Mouse (Mus musculus): Measurements from ENCODE around the gene Ndst4.

Gene Ndst4

DNA sequence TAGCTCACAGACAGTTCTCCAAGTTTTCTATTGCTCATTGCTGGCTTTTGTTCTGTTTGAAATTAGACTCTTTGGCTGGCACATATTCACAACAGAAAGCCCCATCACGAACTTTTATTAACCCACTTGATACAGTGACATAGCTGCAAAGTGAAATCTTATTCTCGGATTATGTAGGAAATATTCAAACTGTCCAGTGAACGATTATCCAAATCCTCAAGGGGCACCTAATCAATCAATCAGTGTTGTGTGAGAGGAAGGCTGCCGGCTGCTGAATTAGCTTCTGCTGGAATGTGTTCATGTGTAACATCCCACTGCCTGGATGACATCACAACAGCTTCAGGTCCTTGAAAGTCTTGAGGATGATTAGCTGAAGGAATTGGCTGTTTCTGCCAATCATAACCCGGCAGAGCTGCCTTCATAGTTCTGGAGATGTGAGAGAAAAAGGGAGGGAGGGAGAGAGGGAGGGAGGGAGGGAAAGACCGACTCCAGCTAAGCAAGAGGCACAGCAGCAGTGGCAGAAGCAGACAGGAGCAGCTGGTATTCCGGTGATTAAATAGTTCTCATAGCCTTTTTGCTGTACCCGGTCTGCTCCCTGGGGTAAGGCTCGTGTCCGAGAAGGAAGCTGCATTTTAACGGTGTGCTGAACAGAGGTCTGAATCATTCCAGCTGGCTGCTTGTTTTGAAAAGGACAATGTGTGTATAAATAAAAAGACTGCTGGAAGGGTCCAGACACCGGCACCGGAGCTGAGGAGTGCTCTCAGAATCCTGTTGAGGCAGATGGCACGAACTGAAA, at the start of gene Ndst4:
Ndst4 (plus strand) TSS at position 476 of the 796 bp plus-strand sequence.
- DNase-seq (ENCODE audit: low spot score), result peak; percentile 75

DNA sequence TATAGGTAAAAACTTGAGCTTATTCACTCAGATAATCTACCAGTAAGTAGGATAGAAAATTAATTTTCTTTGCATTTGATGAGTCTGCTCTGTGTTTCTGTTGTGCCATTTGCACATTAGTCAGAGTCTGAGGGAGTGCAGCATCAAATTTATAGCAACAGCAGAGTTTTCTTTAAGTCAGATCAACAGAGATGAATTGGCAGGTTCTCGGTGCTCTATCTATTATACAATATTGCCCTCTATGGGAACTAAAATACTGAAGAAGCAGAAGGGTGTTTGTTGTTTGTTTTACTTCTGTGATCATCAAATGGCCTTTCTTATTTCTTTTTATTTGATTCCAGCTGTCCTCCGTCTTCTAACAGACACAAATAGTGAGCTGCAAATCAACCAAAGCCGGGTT, 6.4 kb upstream of the Ndst4 start:
- DNase-seq (ENCODE audit: low spot score), result no peak

DNA sequence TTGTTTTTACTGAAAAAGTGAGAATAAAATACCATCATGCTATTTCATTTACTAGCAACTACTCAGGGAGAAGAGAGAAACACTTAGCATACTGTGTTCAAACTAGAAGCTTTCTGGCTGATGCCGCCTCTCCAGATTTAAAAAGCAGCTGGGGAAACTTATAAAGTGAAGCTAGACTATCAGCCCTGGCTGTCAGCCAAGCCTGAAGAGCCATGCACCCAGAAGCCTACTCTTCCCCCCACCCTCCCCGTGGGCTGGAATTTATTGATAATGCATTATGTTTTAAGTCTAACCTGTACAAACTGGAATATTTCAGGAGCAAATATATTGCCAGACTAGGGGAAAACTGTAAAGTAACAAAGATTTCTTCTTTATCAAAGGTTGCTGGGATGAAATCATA, 2.6 kb downstream of the Ndst4 start:
- DNase-seq (ENCODE audit: low spot score), result no peak

DNA sequence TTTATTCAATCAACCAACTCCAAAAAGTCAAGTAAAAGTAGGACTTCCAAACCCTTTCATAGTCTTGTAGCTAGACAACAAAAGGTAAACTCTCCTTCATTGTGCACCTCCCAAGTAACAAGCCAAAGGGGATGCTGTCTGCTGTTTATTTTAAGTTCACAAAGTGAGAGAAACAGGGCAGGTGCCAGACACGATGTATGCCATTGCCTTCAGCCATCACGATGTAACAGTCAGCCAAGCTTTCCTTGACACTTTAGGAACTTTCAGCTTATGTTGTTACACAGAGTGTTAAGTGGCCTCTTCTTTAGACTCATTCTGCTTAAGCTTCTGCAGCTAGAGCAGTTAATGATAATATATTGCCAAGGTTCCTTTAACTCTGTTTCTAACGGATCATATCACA, 3.1 kb downstream of the Ndst4 start:
- no peak for DNase-seq (ENCODE audit: low spot score)

DNA sequence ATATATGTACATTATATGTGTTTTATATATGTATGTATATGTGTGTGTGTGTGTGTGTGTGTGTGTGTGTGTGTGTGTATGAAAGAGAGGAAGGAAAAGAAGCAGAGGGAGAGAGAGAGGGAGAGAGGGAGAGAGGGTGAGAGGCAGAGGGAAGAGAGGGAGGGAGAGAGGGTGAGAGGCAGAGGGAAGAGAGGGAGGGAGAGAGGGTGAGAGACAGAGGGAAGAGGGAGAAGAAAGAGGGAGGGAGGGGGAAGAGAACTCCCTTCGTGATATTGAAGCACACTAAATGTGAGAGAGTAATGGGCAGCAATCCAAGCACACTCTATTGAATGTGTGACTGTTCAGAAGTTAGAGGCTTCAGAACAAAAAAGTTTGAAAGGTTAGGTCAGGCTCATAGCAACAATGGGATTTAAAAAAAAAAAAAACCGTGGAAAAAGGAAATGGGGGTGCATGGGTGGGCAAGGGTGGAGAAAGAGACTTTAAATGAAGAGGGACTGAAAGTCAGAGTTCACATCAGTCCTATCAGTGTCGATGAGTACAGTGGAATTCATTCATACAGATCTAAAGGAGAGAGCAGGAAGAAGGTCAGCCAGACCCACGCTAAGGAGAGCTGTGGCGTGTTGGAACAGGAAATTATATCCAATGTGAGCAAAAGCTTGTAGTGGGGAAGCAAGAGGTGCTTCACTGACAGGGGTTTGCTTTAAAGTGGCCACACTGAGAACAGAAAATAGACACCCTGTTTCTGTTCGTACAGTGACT, 63.2 kb downstream of the Ndst4 start:
- no peak for DNase-seq (ENCODE audit: low spot score)

DNA sequence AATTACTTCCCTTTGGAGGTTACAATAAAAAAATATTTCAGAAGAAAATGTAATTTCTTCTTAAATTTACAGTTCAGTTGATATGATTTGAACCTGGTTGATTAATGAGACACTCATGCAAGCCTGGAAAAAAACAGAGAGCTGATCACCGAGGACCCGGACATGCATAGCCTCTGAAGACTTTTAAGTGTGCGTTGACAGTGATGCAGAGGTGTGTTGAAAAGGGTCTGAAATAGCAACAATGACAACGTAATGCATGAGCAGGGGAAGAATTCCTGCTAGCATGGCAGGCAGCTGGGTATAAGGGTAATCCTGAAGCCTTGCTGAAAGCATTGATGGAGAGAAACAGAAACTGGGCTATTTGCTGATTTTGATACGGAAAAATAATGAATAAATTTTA, 106.2 kb downstream of the Ndst4 start:
- DNase-seq (ENCODE audit: low spot score), result no peak

DNA sequence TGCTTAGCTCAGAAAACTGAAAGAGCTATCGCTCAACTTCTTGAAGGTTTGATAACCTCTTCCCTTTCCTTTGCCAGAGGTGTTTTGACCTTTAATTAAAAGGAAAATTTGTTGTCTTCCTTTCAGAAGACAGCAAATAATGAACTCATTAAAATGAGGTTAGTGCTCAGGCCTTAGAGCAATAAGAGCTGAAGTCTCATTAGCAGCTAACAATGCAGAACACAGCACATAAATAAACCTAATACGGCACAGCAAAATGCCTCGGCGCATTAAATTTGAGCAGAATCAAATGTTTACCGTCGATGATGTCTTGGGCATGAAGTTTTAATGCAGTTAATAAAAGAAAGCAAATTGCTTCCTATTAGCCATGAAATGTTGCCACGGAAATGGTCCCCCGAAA, 129.5 kb downstream of the Ndst4 start:
- no peak for DNase-seq (ENCODE audit: low spot score)

DNA sequence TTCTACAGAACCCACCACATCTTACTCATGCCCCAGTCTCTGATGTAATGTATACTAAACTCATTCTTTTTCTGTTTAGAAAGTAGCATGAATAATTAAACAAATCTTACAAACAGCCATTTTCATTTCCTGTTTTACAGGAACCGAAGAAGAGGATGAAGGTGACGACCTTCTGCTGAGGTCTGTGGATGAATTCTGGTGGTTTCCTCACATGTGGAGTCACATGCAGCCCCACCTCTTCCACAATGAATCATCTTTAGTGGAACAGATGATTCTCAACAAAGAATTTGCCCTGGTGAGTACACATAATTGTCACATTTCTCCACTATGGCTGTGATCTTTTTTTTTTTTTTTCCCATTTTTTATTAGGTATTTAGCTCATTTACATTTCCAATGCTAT, 166.7 kb downstream of the Ndst4 start:
- no peak for DNase-seq (ENCODE audit: low spot score)

DNA sequence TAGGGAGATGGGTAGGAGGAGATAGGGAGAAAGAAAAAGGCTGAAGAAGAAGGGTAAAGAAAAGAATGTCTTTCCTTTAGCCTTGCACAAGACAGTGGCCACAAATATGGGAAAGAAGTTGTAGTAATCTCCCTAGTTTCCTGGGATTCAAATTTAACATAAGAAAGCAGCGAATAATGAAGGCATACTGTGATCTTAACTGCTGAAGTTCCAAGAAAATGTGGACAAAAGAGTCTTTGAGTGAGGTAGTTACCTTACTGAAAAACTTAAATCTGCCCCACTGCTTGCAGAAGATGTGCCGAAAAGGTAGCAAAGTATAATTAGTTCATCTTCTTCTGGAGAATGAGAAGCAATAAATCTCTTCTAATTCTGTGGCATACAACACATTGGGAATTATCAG, 228.4 kb downstream of the Ndst4 start:
- DNase-seq (ENCODE audit: low spot score), result no peak

DNA sequence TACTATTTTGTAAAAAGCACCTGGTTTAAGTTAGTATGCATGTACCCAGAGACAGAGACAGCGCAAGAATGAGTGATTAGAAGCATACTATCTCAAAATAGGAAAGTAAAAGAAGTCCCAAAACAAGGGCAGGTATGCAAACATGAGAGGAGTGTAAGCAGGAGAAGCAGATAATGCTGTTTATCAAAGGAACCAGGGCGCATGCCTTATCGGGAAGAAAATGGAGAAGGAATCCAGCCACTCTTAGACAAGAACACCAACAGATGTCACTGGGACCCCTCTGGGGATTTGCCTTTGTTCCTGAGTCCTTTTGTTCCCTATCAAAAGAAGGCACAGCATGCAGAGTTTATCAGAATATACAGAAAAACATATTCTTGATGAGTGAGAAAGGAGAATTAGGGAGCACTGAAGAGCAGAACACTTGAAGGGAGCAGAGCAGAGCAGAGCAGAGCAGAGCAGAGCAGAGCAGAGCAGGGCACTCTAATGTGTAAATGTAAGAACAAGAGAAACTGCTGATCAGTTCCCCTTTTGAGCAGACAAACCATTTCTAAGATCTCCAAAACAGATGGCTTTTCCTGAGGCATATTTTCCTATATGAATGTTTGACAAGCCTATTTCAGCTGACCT, 251.2 kb downstream of the Ndst4 start:
- DNase-seq (ENCODE audit: low spot score), result peak; percentile 15

DNA sequence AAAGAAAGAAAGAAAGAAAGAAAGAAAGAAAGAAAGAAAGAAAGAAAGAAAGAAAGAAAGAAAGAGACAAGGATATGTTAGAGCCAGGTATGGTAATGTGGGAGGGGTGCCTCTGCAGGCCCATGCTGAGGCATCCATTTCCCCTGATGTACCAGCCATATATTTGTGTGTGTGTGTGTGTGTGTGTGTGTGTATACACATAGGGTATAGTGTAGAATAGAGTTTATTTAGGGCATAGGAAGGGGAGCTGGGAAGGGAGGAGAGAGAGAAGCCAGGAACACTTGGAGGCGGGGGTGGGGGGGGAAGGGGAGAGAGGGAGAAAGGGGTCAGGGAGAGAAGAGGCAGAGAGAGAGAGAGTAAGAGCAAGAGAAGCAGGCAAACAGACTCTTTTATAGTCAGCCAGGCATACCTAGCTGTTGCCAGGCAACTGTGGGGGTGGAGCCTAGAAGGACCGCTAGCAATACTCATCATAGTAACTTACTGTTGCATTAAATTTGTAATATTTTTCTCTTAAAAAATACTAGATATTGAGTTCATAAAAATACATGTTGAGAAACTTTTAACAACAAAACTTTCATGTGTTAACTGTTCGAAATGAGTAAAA, 256.3 kb downstream of the Ndst4 start:
- peak; percentile 37 for DNase-seq (ENCODE audit: low spot score)

DNA sequence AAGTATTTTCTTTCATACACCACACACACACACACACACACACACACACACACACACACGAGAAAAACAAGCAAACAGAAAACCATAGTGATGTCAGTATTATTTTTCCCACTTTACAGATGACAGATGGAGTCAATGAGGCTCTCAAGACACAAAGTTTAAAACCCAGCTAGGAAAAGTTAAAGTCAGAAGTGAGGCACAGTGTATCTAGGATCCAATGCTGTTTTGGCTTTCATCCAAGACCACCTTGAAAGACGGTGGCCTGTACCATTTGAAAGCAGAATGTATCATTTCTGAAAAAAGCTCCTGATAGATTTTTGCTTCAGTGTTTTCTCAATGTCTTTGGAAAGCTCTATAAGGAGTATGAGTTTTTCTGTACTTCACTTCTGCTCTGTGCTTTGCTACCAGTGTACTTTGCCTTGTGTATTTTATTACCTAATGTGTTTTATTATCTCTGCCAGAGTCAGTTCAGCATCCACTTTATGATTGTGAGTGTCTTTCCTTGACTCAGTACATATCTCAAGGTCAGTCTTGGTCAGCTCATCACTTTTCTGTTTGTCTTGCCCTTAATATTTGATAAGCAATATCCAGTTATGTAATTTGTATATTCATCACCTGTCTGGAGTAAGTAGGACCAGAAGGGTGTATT, 257.1 kb downstream of the Ndst4 start:
- no peak for DNase-seq (ENCODE audit: low spot score)

DNA sequence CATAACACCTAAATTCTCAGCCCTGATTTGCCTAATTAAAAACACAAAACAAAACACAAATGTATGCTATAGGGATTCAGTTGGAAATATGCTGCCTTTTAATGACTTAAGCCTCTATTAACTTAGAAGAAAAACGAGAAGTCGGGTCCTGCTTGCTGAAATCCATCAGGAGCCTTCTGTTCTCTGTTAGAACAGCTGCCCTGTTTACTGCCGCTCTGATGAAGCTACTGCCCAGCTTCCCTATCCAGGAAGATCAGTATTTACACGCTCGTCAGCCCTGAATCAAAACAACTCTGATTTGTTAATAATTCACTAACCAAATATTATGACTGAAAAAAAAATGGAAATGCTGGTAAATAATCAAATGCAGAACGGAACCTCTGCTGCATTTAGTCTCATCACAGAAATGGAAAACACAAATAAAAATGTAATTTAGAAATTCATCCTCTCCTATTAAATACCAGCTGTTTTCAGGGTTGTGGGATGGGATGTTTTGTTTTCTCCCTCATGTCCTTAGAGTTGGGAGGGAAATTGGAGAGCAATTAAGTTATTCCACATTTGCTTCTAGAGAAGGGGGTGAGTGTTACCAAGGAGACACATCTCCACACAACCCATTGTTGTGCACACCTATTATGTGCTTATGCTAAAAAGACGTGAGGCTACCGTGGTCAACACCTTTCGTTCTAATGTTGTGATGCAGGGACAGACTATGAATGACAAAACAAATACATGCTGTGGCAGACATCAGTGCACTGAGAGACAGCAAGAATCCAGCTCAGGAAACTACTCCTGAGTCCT, 270.3 kb downstream of the Ndst4 start:
- no peak for DNase-seq (ENCODE audit: low spot score)

DNA sequence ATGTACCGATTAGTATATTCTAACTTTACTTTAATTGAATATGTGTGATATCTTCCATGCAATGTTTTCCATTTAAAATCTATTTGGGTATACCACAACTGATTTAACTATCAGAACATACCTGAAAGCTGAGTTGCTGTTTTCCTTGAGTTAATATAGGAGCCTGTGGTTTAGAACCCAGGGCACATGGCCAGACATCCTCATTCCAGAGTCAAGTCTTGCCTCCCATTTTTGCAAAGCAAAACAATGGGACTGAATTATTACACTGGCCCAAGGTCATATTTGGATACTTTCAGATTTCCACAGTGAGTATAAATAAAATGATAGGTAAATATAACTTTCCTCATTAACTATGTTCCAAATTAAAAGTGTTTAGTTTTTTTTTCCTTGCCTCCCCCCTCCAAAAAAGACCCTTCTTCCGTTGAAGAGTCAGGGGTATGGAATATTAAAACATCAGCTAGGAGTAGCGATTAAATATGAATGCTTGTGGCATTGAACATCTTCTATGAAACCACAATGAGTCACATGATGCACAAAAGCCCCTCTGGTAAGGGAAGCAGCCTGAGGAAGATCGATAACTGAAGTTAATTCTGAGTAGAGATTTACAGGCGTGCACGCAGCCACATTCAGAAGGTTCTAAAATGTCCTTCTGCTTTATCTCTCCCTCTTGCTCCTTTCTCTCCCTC, 271.5 kb downstream of the Ndst4 start:
- no peak for DNase-seq (ENCODE audit: low spot score)

DNA sequence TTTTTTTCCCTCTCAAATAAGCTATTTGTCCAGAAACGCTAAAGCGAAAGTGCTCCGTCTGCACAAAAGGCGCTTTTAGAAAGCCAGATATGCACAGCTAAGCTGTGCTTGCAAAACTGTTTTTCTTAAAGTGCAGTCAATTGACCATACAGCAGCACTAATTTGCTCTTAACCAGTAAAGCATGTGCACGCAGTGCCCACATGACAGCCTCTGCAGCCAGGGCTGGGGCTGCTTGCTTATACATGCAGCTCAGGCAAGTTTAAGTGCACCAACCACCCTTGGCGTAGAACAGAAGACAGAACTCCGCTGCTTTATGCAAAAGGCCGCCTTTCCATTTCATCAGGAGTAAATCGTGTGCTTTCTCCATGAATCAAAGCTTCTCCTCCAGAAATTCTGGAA, 275.0 kb downstream of the Ndst4 start:
- peak; percentile 12 for DNase-seq (ENCODE audit: low spot score)

DNA sequence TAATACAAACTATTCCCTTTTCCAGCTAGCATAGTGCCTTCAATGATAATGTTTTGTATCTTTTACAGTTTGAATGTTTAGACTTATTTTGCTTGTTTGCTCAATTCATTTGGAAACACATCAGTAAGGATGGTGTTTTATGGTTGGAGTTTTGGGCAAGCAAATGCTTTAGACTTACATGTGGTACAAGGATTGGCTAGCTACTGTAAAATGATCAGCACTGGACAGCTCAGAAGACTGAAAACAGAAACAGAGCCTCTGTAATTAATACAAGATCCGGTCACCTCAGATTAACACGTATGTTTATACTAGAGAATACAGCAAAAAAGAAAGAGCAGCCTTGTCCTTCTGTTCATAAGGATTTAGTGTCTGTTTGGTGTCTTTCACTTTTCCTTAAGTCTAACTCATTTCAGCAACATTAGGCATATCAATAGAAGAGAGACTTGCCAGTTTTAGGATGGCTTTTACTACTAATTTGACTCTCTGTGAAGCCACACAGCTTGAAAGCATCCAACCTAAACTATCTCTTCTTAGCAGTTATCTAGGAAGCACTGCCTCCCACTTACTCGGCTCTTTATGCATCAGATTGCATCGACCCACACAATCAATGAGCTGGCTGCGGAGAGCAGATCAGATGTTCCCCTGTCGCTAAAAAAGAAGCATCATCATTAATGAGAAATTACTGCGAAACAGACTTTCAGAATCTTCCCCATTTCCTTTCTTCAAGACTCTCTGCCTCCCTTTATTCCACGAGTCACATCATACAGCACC, 279.8 kb downstream of the Ndst4 start:
- DNase-seq (ENCODE audit: low spot score), result no peak

DNA sequence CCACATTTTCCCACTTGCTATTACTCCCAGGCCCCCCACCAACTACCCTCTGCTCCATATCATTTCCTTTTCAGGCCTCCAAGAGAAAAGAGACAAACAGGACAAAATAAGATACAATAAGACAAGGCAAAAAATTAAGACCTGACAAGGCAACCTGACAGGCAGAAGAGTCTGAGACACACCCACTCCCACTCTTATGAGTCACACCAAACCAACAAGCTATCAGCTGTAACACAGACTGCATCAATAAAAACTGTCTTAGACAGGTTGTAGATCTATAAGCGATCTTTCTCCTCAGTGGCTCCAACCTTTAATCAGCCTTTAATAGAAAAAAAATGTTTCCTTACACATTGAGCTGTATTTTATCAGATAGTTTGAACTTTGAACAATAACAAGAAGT, 280.7 kb downstream of the Ndst4 start:
- DNase-seq (ENCODE audit: low spot score), result no peak

DNA sequence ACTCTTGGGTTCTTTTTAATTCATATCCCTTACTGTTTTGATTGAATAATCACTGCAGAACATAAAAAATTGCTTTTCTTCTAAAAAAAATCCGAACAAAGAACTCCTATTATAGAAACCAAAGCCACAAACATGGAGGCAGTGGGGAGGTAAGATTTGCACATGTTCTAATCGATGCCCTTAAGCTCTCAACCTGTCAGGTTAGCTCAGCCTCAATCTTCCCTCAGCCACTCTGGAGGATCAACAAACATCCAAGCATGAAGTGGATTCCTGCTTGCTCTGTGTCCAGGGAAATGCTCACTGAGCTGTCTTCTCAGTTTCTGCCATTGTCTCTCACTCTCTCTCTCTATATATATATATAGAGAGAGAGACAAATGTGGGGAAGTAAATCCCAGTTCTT, 283.7 kb downstream of the Ndst4 start:
- DNase-seq (ENCODE audit: low spot score), result no peak

DNA sequence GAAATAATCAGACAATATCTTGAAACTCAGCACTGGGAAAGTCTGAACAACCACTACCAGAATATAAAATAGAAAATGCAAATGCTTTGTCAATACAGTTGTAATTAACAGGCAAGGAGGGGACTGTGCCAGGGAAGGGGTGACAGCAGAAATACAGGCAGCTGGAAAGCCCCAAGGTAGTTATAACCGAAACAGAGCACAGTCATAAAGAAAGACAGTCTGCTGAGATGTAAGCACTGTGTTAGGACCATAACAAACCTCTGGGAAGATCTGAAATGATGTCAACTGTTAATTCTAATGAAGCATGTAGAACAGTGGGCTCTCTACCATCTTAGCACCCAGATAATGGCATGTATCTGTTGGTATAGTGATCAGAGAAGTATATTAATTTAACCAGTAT, 287.1 kb downstream of the Ndst4 start:
- DNase-seq (ENCODE audit: low spot score), result no peak

DNA sequence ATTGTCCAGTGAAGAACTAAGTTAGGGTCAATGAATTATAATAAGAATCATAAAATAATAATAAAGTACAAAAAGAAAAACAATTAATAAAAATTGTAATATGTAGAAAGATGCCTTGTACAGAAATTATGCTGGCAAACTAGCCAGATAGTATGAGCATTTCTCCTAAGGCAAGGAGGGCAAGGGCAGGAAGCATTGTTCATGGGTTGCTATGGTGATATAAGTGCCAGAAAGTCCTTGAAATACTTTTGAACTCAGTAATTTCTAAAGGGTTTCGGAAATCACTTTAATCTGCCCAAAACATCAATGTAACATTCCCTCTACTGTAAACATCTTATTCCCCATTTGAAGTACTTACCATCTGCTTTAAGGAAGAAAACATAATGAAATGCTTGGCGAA, 319.1 kb downstream of the Ndst4 start:
- no peak for DNase-seq (ENCODE audit: low spot score)
